Mouse (Mus musculus) embryo, embryonic 11 days (tissue): ENCODE results near the gene Fos.

Source experiments
- DNase-seq: peaks from one replicate; pipeline ENCODE4 v3.0.0-alpha.2; 2015

Fos gene

DNA sequence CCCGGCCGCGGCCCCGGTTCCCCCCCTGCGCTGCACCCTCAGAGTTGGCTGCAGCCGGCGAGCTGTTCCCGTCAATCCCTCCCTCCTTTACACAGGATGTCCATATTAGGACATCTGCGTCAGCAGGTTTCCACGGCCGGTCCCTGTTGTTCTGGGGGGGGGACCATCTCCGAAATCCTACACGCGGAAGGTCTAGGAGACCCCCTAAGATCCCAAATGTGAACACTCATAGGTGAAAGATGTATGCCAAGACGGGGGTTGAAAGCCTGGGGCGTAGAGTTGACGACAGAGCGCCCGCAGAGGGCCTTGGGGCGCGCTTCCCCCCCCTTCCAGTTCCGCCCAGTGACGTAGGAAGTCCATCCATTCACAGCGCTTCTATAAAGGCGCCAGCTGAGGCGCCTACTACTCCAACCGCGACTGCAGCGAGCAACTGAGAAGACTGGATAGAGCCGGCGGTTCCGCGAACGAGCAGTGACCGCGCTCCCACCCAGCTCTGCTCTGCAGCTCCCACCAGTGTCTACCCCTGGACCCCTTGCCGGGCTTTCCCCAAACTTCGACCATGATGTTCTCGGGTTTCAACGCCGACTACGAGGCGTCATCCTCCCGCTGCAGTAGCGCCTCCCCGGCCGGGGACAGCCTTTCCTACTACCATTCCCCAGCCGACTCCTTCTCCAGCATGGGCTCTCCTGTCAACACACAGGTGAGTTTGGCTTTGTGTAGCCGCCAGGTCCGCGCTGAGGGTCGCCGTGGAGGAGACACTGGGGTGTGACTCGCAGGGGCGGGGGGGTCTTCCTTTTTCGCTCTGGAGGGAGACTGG is at the start of gene Fos:
Gene Fos (plus strand): TSS at position 410 of the 817 bp plus-strand sequence.
- DNase-seq = peak; percentile 93

DNA sequence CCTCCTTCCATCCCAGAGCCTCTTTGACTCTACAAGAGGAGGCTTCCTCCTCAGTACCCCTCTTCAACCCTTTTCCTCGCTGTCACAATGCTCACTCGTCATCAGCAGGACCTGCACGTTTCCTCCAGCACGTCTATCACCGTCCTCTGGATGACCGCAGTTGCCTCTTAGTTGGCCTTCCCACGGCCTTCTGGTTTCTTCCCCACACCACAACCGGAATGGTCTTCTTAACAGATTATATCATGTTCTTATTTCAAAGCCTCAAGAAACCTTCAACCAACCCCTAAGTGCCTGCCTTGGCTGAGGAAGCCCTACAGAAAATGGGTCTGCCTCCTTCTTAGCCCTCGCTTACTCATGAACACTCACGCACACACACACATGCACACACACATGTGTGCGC is 48.0 kb upstream of the Fos start:
- DNase-seq = no peak

DNA sequence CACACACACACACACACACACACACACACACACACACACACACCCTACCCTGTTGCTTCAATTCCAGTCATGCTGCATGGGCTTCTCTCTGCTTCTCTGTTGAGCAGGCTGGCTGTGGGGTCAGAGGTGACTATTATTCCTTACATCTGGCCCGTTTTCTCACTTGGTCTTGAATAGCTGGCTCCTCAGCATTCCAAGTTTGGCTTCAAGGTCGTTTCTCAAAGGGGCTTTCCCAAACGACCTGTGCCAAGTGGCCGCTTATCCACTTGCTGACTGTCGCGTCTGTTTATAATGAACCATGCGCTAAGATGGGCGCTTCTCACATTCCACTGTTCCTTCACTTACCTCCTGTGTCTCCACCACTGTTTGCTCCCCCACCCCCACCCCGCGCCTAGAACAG is 47.6 kb upstream of the Fos start:
- DNase-seq = peak; percentile 37

DNA sequence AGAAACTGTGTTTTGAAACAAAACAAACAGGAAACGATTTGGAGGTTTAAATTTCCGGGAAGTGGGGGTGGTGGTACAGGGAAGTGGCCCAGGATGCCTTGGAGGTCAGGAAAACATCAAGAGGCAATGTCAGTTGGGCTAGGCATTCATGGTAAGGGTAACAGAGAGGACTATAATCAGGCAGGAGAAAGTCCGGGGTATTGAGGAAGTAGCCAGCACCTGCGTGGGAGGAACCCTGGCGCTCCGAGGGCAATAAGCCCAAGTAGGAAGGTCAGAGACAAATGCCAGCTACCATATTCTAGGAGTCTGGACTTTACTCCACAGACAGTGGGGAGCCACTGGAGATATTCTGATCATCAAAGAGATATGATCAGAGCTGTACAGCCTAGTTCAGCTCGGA is 45.9 kb upstream of the Fos start:
- DNase-seq = no peak

DNA sequence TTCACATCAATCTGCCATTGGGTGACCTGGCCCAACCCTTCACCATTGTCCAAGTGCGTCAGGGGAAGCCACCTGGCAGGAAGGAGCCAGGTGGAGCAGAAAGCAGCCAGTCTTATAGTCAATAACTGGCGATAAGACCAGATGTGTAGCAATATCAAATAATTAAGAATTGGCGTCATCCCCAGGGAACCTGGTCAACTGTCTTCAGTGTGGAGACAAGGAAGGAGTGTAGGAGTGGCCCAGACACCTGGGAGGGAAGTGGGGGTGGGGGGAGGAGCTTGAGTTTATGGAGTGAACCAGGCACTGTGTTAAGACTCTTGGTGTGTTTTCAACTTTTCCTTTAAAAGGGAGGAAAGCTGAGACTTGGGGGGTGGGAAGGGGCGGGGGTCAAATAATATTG is 43.7 kb upstream of the Fos start:
- no peak for DNase-seq

DNA sequence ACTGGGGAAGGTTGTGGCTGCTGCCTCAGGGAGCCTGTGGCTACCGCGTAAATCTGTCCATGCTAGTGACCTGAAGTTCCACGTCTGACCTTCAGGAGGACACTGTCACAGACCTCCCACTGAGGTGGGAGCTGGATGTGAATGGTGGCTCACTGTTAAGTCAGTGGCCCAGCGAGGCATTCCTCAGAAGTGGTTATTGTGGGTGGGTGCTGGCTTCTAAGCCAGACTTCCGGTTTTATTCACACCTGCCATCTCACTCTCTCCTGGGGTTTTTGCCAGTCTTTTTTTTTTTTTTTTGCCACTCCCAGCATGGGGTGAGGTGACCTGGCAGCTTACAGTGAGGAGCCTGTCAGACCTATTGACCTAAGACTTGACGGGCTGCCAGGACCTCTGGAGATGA is 43.3 kb upstream of the Fos start:
- no peak for DNase-seq

DNA sequence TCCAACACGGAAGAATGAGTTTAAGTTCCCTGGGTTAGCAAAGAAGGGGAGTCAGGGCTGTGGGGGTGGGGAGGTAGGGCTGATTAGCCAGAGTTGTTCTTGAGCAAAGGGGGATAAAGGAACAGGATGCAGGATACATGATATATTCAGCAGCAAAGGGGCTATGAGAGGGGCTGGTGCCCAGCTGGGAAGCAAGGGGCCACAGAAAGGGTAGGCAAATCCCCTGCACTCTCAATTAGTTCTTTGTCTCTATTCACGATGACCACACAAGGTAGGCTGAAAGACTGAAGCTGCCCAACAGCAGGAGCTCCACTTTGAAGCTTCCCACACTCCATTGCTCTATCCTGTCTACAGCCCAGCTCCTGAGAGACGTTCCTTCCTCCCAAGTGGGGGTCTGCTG is 39.8 kb upstream of the Fos start:
- no peak for DNase-seq

DNA sequence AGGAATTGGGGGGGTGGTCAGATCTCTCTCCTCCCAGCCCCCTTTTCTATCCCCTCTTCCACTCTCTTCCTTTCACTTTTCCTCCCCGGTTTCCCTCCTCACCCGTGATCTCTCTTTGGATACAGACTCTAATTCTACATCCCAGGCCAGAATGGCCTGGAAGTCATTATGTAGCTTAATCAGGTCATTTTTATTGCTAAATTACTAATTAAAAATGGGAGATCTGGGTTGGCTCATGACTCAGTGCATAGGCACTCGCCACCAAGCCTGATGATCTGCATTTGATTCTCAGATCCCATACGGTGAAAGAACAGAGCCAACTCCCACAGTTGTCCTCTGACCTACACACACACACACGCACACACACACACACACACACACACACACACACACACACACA is 39.2 kb upstream of the Fos start:
- DNase-seq = no peak

DNA sequence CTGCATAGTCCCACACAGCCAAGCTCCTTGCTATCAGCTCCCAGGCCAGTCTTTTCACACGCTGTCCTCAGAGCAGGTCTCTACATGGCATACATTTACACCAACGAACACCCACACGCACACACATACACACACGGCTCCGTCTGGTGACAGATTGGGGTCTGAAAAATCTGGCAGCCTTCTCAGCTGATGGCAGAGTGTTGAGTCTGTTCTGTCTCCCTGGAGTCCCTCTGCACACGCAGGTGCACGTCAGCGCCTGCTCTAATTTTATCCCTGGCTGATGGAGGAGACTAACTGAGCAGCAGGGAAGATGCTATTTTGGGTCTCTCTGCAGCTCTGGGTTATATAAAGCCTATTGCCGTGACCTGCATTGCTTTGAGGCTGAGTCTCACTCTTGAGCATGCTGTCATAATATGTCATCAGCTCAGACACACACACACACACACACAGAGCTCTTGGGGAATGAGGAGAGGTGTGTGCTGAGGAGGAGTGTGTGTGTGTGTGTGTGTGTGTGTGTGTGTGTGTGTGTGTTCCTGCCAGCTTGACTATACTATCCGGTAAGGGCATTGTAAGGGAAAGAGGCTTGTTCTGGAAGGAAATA is 37.6 kb upstream of the Fos start:
- DNase-seq = no peak

DNA sequence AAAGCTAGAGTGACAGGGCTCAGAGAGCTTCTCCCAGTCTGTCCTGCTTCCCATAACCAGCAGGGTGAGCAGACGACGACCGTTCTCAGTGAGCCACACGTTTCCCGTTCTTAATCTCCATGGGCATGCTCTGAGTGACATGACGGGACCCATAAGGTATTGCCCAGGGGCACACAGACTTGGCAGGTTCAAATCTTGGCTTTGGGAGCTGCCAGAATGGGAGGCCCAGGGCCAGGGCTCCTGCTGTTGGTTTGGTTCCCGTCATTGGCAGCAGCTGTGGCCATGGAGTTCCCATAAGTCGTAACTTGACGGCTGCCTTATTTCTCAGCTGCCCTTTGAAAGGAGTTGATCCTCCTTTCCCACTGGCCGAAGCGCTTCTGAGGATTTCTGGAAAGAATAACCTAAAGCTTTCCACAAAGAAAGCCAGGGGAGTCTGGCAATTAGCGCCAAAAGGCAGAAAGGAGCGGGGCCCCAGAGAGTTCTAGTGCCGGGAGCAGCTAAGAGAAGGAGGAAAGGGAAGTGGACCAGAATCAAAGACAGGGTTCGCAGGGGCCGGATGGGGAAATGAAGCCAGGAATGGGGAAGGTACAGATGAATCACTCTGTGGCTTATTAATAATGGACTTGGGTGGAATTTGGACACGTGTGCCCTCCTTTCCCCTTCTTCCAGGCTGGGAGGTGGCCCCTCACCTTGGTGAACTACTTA is 36.4 kb upstream of the Fos start:
- DNase-seq = no peak

DNA sequence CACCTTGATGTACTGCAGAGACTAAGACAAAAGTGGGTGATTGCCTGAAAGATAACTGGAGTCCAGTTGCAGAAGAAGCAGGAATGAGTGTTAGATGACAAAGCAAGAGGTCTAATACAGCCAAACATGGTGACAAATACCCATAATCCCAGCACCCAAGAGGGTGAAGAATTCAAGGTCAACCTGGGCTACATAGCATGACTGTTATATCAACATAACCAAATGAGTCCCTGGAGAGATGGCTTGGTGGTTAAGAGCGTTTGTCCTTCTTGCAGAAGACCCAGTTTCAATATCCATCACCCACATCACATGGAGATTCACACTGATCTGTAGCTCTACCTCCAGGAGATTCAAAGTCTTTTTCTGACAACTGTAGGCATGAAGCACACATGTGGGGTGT is 30.2 kb upstream of the Fos start:
- DNase-seq = no peak

DNA sequence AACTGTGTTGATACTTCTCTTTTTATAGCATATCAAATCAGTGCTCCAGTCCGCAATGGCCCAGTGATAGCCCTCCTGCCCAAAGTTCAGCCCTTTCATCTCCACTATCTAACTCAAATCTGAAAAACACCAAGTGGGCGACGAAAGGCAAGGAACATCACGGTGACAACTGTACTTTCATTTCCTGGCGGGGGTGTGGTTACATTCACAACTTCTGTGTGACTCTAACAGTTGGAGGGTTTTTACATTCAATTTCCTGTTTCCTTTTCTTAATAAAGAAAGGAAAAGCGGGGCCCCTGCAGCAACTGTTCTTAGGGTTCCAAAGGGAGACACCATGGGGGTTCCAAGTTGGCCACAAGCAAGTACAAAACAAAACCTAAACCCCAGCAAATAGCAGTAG is 29.0 kb upstream of the Fos start:
- DNase-seq = no peak

DNA sequence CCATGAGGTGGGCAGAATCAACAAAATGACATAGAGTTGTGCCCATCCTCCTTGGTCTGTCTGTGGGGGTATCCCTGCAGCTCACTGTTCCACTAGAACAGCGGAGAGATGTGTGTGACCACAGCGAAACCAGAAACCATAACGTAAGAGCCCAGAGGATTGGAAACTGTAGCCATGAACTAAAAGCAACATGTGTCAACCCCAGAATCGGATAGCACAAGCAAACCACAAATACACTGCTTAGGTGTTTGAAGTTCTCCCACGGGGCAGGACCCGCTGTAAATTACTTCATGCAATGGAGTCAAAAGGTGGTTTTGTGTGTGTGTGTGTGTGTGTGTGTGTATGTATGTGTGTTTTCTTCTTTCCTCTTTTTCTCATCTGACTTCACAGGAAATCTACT is 26.7 kb upstream of the Fos start:
- DNase-seq = no peak

DNA sequence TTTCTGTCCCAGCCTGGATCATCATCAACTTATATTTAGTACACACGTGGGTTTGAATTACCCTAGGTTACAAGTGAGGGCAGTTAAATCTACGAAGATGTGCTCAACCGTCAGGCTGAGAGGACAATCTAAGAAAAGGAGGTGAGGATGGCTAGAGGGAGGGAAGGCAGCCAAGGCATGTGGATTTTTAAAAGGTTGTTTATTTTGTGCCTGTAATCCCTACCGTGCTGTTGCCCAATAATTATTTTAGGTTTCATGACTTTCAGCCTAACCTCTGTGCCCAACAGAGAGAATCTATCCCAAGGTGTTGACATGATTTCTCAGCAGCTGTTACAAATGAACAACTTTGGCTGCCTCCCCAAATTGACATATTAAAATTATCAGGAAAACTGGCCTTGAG is 26.2 kb upstream of the Fos start:
- DNase-seq = no peak

DNA sequence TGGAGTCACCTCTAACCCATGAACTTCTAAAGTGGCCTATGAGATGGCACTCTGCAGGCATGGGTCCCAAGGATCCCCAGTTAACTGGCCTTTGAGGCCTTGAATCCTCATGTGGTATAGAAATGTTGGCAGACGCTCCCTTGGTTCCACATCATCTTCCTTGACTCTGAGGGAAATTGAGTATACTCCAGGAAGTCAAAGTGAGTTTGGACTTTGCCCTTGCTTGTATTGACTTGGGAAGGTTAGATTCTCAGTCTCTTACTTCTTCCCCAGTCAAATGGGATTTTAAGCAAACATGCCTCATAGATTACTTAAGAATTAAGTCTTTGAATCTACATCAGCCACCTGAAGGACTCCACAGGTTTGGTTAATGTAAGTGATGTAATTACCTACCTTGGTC is 24.2 kb upstream of the Fos start:
- no peak for DNase-seq

DNA sequence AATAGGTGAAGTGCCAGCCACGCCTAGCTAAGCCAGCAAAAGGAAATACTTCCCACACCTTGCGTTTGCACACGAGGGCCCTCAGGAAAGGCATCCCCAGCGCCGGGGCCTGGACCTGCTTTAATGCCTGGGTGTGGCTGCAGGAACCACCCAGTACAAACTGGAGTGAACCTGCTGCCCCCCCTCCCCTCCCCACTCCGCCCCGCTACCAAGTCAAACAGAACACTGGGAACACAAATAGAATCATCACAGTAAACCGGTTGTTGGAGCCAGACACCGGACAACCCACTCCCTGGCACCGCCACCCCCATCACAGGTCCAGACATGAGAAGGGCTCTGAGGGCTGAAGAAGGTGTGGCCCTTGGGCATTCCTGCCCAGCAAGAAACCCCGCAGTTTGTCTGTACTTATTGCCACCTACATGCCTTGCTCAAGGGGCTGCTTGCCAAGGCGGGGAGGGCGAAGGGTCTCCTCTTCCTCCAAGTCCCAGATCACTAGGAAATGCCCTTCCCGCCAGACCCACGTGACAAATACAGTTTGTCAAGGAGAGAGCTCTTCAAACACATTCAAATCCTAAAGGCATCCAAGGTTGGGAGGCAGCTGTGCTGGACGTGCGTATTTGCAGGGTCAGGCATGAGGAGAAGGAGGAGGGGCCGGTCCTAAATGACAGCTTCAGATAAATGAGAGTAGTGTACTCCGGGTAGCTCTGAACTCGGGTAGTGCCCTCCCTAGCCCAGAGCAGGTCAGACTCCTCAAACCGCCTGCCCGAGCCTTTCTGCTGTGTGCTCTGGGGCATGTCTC is 21.8 kb upstream of the Fos start:
- DNase-seq = peak; percentile 67

DNA sequence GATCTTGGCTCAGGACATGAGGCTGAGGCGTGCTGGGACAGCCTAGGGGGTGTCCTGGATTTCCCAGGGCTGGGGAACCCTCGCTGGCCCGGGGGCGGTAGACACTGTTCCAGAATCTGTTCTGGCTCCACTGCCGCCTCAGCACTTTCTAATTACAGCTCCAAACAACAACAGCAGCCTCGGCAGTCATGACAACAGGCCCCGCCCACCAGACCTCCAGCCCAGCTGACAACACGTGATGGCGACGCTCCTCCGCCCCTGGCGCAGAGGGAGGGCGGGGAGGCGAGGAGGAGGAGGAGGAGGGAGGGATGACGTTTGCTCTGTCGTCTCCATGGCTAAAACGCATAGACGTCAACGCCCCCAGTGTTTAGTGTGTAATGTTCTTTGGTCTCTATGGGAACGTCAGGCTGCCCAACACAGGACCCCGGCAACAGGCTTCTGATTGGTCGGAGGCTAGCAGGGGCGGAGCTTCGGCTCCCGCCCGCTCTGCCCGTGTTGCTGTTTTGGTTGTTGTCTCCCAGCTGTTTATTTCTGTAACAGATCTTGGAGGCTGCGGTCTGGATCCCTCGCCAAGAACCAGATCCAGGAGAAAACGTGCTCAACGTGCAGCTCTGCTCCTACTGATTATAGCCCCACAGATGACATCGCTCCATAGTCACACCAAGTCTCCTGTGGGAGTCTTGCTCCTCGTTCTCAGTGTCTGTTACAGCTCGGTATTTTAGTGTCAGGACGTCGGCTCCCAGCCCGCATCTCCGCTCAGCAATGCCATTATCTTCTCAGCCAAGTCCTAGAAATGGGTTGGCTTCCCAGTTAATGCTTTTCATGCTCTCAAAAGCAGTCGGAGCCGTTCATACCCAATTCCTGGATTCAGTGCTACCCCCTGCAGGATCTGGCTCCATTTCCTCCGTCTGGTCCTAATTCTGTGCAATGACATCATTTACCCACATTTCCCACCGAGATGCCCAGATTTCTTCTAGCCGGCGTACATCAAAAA is 18.3 kb upstream of the Fos start:
- peak; percentile 98 for DNase-seq

DNA sequence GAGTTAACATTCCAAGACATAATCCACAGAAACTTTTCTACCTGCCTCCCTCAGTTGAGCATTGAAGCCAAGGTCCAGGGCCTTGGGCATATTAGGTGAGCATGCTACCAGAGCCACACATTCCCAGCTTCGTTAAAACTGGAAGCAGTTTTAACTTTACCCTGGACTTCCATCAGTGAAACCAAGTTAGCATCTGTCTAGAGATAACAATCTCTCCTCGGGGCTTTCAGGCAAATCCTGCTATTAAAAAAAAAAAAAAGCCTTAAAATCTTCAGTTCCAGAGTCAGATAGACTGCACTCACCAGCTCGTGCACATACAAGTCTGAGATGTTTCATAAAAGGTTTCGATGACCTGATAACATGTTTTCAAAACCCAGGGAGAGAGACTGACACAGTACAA is 17.4 kb upstream of the Fos start:
- no peak for DNase-seq

DNA sequence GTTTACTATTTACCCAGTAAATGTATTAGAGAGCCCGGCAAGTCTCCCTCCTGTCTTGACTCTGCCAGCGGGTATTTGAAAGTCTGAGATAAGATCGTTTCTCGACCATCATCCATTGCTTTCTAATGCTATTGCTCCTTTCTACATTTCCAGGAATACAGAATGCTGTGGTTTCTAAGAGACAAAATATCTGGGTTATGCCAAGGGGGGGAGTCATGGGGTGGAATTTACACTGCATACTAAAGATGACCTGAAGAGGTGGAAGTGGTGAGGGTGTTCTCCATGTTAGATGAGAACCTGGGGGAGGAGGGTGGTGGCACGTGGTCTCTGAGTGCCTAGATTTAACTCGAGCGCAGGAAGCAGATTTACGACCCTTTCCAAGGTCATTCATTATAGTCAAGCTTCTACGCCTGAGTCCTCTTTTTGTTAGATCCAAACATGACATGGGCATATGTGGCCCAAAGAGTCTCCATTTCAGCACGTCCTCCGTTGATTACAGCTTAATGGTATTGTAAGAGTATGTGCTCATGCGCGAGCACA is 16.7 kb upstream of the Fos start:
- DNase-seq = no peak

DNA sequence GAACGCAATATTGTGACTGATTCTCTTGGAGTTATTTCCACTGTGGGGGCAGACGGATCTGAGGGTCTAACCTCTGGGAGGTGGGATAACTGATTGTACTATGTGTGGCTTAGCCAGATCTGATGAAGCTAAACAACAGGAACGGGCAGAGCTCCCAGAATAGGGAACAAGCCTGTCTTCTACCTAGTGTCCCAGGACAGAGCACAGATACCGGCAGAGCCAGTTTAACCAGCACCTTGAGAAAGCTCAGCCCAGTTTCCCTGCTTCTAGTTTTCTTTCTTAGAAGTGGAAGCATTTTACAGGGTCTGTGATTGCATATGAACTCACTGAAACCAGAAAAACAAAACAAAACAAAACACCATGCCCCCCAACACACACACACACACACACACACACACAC is 13.9 kb upstream of the Fos start:
- DNase-seq = no peak

DNA sequence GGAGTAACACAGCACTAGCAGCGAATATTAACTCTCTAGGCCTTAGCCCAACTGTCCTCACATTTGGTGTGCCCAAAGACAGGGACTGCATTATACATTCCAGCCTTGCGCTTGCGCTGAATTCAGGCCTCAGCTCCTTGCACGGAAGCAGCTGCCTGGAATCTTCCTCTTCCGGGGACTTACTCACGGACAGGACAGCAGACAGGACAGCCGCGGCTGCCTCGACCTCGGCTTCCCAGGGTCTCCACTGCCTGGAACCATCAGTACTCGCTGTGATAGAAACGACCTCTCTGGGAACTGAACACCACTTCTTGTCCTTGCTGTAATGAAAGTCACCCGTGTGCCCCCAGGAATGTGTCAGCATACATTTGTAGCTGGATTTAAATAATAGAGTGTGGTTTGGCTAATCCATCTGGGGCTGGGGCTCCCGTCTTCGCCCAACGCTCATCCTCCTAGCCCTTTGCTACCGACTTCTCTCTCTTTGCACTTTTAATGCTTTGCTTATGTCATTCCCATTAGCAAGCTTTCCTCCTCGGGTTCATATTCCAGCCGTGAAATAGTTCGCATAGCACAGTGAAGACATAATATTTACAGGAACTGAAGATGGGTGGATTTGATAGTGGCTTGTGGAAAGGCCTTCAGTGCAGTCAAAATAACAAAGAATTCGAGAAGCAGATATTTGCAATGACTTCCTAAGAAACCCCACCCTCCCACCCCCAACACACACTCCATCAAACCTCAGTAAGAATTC is 11.6 kb upstream of the Fos start:
- DNase-seq = no peak
